Mouse (Mus musculus) neutrophil, adult 5-6 weeks (primary cell): ENCODE measurements around the gene Ppfia1. TPM values are rescaled to one million over a fixed set of nuclear protein-coding genes. Genes with fewer than 3 reads are reported as not detected.

Experiments
- ATAC-seq: fragments of 151-379, 151-347 bp; 2 replicates; pipeline ENCODE4 v1.8.0; 2017; ENCODE audit warnings: mild to moderate bottlenecking, moderate TSS enrichment; ENCODE audit not compliant: insufficient number of reproducible peaks, poor library complexity, low FRiP score, severe bottlenecking; ENCODE audit errors: extremely low read depth
- total RNA-seq: library from RNA; stranded (forward); fragments of 200-1000 nt; gene quantifications from 2 replicates; pipeline ENCODE4 v1.2.3, GENCODE M21; 2017

Ppfia1 gene
- total RNA-seq, 1 experiment from 2014 or later, result 66.3 TPM

- ATAC-seq, result no peak
Measured at GRCm38 (mm10) chr7:144449637-144450570, 103.6 kb downstream of the Ppfia1 start.

GRCm38 (mm10) chr7:144448186-144448585, 105.3 kb downstream of the Ppfia1 start:
- ATAC-seq, result no peak

GRCm38 (mm10) chr7:144447146-144447545, 106.4 kb downstream of the Ppfia1 start:
- peak; percentile 93 for ATAC-seq

GRCm38 (mm10) chr7:144444788-144445187, 108.7 kb downstream of the Ppfia1 start:
- 0 out of 2 replicates have a peak, but pooled peaks have one; percentile 27 for ATAC-seq

GRCm38 (mm10) chr7:144441976-144442375, 111.6 kb downstream of the Ppfia1 start:
- ATAC-seq, result no peak

GRCm38 (mm10) chr7:144441466-144441865, 112.1 kb downstream of the Ppfia1 start:
- no peak for ATAC-seq

- ATAC-seq, result no peak
Measured at GRCm38 (mm10) chr7:144438811-144439210, 114.7 kb downstream of the Ppfia1 start.

- no peak for ATAC-seq
Measured at GRCm38 (mm10) chr7:144432920-144433319, 120.6 kb downstream of the Ppfia1 start.

GRCm38 (mm10) chr7:144427460-144427859, 126.1 kb downstream of the Ppfia1 start:
- ATAC-seq, result no peak

Other genes with a start within 250 kb of the Ppfia1 start
- gene Cttn, start 82.7 kb downstream of the Ppfia1 start, total RNA-seq, result 1.5 and 2.1 TPM in 2 replicates
- 2.9 and 3.8 TPM in 2 replicates for gene Fadd, start 28.7 kb upstream of the Ppfia1 start, total RNA-seq
- not detected in 2 replicates for gene Ano1, start 198.2 kb upstream of the Ppfia1 start, total RNA-seq